8 mouse cellular contexts compared by ENCODE assay signal in genomic region chr11:98456945-98457344, GRCm38 (mm10). TPM values are rescaled to one million over a fixed set of nuclear protein-coding genes. Genes with fewer than 3 reads are reported as not detected.
DNase-seq lines count a peak whose midpoint lies in the region; ATAC-seq and TF ChIP-seq lines count a peak whose summit lies in the region.

No protein-coding gene starts in this region.

- no peaks in the 10 kb centered on the region for H3K4me1 ChIP-seq in cortical plate, adult 2 months (ENCODE audit: control insufficient read depth, insufficient read depth, low read length)
- H3K4me1 ChIP-seq in hindbrain, embryonic 15.5 days (replicated peaks) = peaks cover 16% of the 10 kb centered on the region
- H3K4me1 ChIP-seq in midbrain, embryonic 15.5 days = peaks cover 10% of the 10 kb centered on the region; the same call in 1 of the 2 replicates

- peak overlapping the region; percentile 66 for H3K9ac ChIP-seq in hindbrain, embryonic 15.5 days
- H3K9ac ChIP-seq in midbrain, embryonic 15.5 days = peak overlapping the region; percentile 68

- no peak for TF ChIP-seq POLR2A in cortical plate, adult 2 months (IDR thresholded peaks at IDR 0.05; ENCODE audit: extremely low read depth, insufficient read depth, low read length)

- H3K4me3 ChIP-seq in layer of hippocampus, adult 2 months = peak overlapping the region; percentile 60
- H3K4me3 ChIP-seq in cortical plate, adult 2 months (ENCODE audit: insufficient read depth, low read length) = peak overlapping the region; percentile 36
- peak overlapping the region; percentile 61 for H3K4me3 ChIP-seq in hindbrain, embryonic 15.5 days
- peak overlapping the region; percentile 68 for H3K4me3 ChIP-seq in midbrain, embryonic 15.5 days

- DNase-seq in layer of hippocampus, adult 2 months (ENCODE audit: low spot score in 2 of 2) = no peak
- no peak for DNase-seq in layer of hippocampus, postnatal 36 days
- no peak for DNase-seq in left cerebral cortex, postnatal 10 days (ENCODE audit: extremely low spot score in 1 of 2, low spot score in 2 of 2)
- no peak for DNase-seq in right cerebral cortex, postnatal 4 days
- DNase-seq in layer of hippocampus, adult 18-20 months (ENCODE audit: low spot score in 2 of 2) = no peak

- ATAC-seq in hindbrain, embryonic 15.5 days (ENCODE audit: low FRiP score, low read depth) = peak; percentile 40
- ATAC-seq in midbrain, embryonic 15.5 days (replicated peaks) = peak; percentile 43

- peaks cover 25% of the 10 kb centered on the region for H3K27me3 ChIP-seq in hindbrain, embryonic 15.5 days
- peaks cover 19% of the 10 kb centered on the region for H3K27me3 ChIP-seq in midbrain, embryonic 15.5 days (replicated peaks)

- H3K27ac ChIP-seq in layer of hippocampus, adult 2 months = no peak overlapping the region; the same call in 1 of the 2 replicates
- no peak overlapping the region for H3K27ac ChIP-seq in cortical plate, adult 2 months (ENCODE audit: insufficient read depth, low read length)
- peak overlapping the region; percentile 84 for H3K27ac ChIP-seq in hindbrain, embryonic 15.5 days (replicated peaks)
- H3K27ac ChIP-seq in midbrain, embryonic 15.5 days = peak overlapping the region; percentile 83

- no peak for TF ChIP-seq CTCF in layer of hippocampus, adult 2 months (conservative IDR thresholded peaks at IDR 0.05)
- no peak for TF ChIP-seq CTCF in cortical plate, adult 2 months (IDR thresholded peaks at IDR 0.05; ENCODE audit: extremely low read depth, insufficient read depth, low read length)

- WGBS in hindbrain, embryonic 15.5 days = 20% methylated on average over 9 of the region's 9 CpGs
- WGBS in midbrain, embryonic 15.5 days = 25% methylated on average over 9 of the region's 9 CpGs

- H3K4me2 ChIP-seq in hindbrain, embryonic 15.5 days = peak overlapping the region; percentile 91
- peak overlapping the region; percentile 84 for H3K4me2 ChIP-seq in midbrain, embryonic 15.5 days

- intact Hi-C loops in left cerebral cortex, postnatal 10 days (cut with DNase I) = loop anchor here (5.0 to 10.0 kb wide), 2 partner anchors 115 to 192 kb away; no protein-coding TSS in a partner anchor

- no peaks in the 10 kb centered on the region for H3K36me3 ChIP-seq in hindbrain, embryonic 15.5 days
- no peaks in the 10 kb centered on the region for H3K36me3 ChIP-seq in midbrain, embryonic 15.5 days (replicated peaks)

- H3K9me3 ChIP-seq in hindbrain, embryonic 15.5 days = no peaks in the 10 kb centered on the region
- no peaks in the 10 kb centered on the region for H3K9me3 ChIP-seq in midbrain, embryonic 15.5 days

RNA-seq across cellular contexts. Expression of gene Grb7, which starts 10.8 kb away (rescaled TPM):
- 1 to 10 TPM; 1.5 to 1.6 TPM for total RNA-seq in layer of hippocampus, adult 2 months (2021)
- 1 to 10 TPM; 1.4 to 2.1 TPM for total RNA-seq in layer of hippocampus, postnatal 36 days (2021)
- polyA plus RNA-seq in cortical plate, adult 2 months (2012; rRNA removed) = 3.8 TPM in 2 replicates
- polyA plus RNA-seq in hindbrain, embryonic 15.5 days (2015; fragmentation: Nextera tagmentation; extraction: Ambion mirVana) = 1.1 and 1.3 TPM in 2 replicates
- 0.80 and 1.1 TPM in 2 replicates for polyA plus RNA-seq in midbrain, embryonic 15.5 days (2015; fragmentation: Nextera tagmentation; extraction: Ambion mirVana)
- 1 to 10 TPM; 2.1 to 2.6 TPM for total RNA-seq in left cerebral cortex, postnatal 10 days (2021)
- 1 to 10 TPM; 1.2 to 2.1 TPM for total RNA-seq in layer of hippocampus, adult 18-20 months (2021)

RNA-seq across cellular contexts. Expression of gene Mien1, which starts 18.2 kb away (rescaled TPM):
- 10 to 100 TPM; 84.3 to 89.3 TPM for total RNA-seq in layer of hippocampus, adult 2 months (2021)
- 10 to 100 TPM; 97.9 to 99.2 TPM for total RNA-seq in layer of hippocampus, postnatal 36 days (2021)
- polyA plus RNA-seq in cortical plate, adult 2 months (2012; rRNA removed) = 192 and 197 TPM in 2 replicates
- polyA plus RNA-seq in hindbrain, embryonic 15.5 days (2015; fragmentation: Nextera tagmentation; extraction: Ambion mirVana) = 246 and 250 TPM in 2 replicates
- 233 and 238 TPM in 2 replicates for polyA plus RNA-seq in midbrain, embryonic 15.5 days (2015; fragmentation: Nextera tagmentation; extraction: Ambion mirVana)
- total RNA-seq in left cerebral cortex, postnatal 10 days (2021) = 100 to 1,000 TPM; 104 to 117 TPM
- 10 to 100 TPM; 83.0 to 95.4 TPM for total RNA-seq in layer of hippocampus, adult 18-20 months (2021)

RNA-seq across cellular contexts. Expression of gene Erbb2, which starts 44.7 kb away (rescaled TPM):
- 1 to 10 TPM; 1.9 to 2.8 TPM for total RNA-seq in layer of hippocampus, adult 2 months (2021)
- 1 to 10 TPM; 1.6 to 2.1 TPM for total RNA-seq in layer of hippocampus, postnatal 36 days (2021)
- polyA plus RNA-seq in cortical plate, adult 2 months (2012; rRNA removed) = 2.0 and 2.6 TPM in 2 replicates
- 8.9 and 9.0 TPM in 2 replicates for polyA plus RNA-seq in hindbrain, embryonic 15.5 days (2015; fragmentation: Nextera tagmentation; extraction: Ambion mirVana)
- polyA plus RNA-seq in midbrain, embryonic 15.5 days (2015; fragmentation: Nextera tagmentation; extraction: Ambion mirVana) = 6.8 and 7.7 TPM in 2 replicates
- 1 to 10 TPM; 2.4 TPM for total RNA-seq in left cerebral cortex, postnatal 10 days (2021)
- total RNA-seq in layer of hippocampus, adult 18-20 months (2021) = 1 to 10 TPM; 1.4 to 1.9 TPM

RNA-seq across cellular contexts. Expression of gene Pgap3, which starts 56.7 kb away (rescaled TPM):
- 10 to 100 TPM in 1 of 2 experiments, 1 to 10 TPM in 1; 9.1 to 10.3 TPM for total RNA-seq in layer of hippocampus, adult 2 months (2021)
- total RNA-seq in layer of hippocampus, postnatal 36 days (2021) = 1 to 10 TPM; 8.3 to 8.4 TPM
- polyA plus RNA-seq in cortical plate, adult 2 months (2012; rRNA removed) = 14.4 TPM in 2 replicates
- 7.4 and 9.6 TPM in 2 replicates for polyA plus RNA-seq in hindbrain, embryonic 15.5 days (2015; fragmentation: Nextera tagmentation; extraction: Ambion mirVana)
- polyA plus RNA-seq in midbrain, embryonic 15.5 days (2015; fragmentation: Nextera tagmentation; extraction: Ambion mirVana) = 9.6 and 9.9 TPM in 2 replicates
- total RNA-seq in left cerebral cortex, postnatal 10 days (2021) = 10 to 100 TPM in 1 of 2 experiments, 1 to 10 TPM in 1; 8.6 to 10.1 TPM
- 1 to 10 TPM; 8.7 to 9.1 TPM for total RNA-seq in layer of hippocampus, adult 18-20 months (2021)

Comparison
In these comparisons a context has a peak if more than half of its experiments do, and no peak if none do; other contexts are left out.
1. H3K27ac ChIP-seq: peak in hindbrain, embryonic 15.5 days (single experiment) and midbrain, embryonic 15.5 days (single experiment); none in layer of hippocampus, adult 2 months (single experiment) and cortical plate, adult 2 months (single experiment).
2. Peak in every context shown above with its lines, with median percentiles within 50 percentile points of each other: H3K4me3 ChIP-seq.